Mouse (Mus musculus): ENCODE results near the gene Cd101.

GRCm38 (mm10) chr3:100951531-100951930, 77.8 kb downstream of the Cd101 start:
- TF ChIP-seq POLR2A (IDR thresholded peaks at IDR 0.05; ENCODE audit: extremely low read depth, insufficient read depth, low read length) (no peak), CTCF (IDR thresholded peaks at IDR 0.05; ENCODE audit: extremely low read depth, insufficient read depth, low read length) (no peak)
